17 mouse cellular contexts compared by ENCODE assay signal in the genomic region with DNA sequence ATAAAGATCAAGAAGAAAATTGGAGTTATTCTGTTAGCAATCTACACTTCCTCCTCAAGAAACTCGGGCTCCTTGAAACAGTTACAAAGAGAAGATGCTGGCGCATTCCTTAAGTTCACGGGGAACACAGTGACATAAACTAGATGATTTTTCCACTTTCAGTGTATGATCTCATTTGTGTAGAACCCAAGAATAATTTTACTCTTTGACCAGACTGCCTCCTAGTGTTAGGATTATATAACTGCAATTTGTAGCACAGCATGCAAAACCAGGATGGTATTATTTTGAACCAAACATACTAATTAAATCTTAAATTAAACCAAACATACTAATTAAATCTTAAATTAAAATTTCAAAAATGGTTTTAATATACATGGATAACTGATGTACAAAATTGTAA. TPM values are rescaled to one million over a fixed set of nuclear protein-coding genes. Genes with fewer than 3 reads are reported as not detected.
DNase-seq lines count a peak whose midpoint lies in the region; ATAC-seq and TF ChIP-seq lines count a peak whose summit lies in the region.
"Had no signal": no experiment of that assay in that cellular context is flagged by ENCODE, and none has a peak within 500 bp of the region (broad histone marks: within the 10 kb centered on the region; RNA-seq: fewer than 3 reads in every experiment).

No protein-coding gene starts in this region.

- H3K9me3 ChIP-seq in forebrain, postnatal 0 days (ENCODE audit: low read length), result no peaks in the 10 kb centered on the region
- no peaks in the 10 kb centered on the region for H3K9me3 ChIP-seq in forebrain, embryonic 12.5 days
- H3K9me3 ChIP-seq in kidney, embryonic 14.5 days (ENCODE audit: control insufficient read depth, low read length), result no peaks in the 10 kb centered on the region
- H3K9me3 ChIP-seq: lung, embryonic 15.5 days had no signal

- DNase-seq in forebrain, postnatal 0 days, result peak; percentile 13
- DNase-seq in lung, adult 2 months, result no peak
- DNase-seq in lung, adult 18-20 months, result no peak
- peak; percentile 48 for DNase-seq in retina, embryonic 14.5 days (ENCODE audit: low spot score)
- DNase-seq in spleen, adult 12 weeks (ENCODE audit: low spot score), result no peak
- DNase-seq: adrenal gland, postnatal 14 days; cerebellum, adult 8-10 months; heart, adult 11 months; right cerebral cortex, postnatal 14 days had no signal

- no peak overlapping the region for H3K27ac ChIP-seq in forebrain, postnatal 0 days (ENCODE audit: low read depth, low read length)
- H3K27ac ChIP-seq in forebrain, embryonic 12.5 days, result no peak overlapping the region
- no peak overlapping the region for H3K27ac ChIP-seq in kidney, embryonic 14.5 days (ENCODE audit: low read depth, low read length)
- H3K27ac ChIP-seq: lung, embryonic 15.5 days had no signal

- no peaks in the 10 kb centered on the region for H3K27me3 ChIP-seq in forebrain, postnatal 0 days (ENCODE audit: insufficient read depth, low read length)
- no peaks in the 10 kb centered on the region for H3K27me3 ChIP-seq in forebrain, embryonic 12.5 days
- no peaks in the 10 kb centered on the region for H3K27me3 ChIP-seq in kidney, embryonic 14.5 days (ENCODE audit: control insufficient read depth, insufficient read depth, low read length)
- H3K27me3 ChIP-seq: lung, embryonic 15.5 days had no signal

- no peak overlapping the region for H3K4me3 ChIP-seq in forebrain, postnatal 0 days (ENCODE audit: low read depth, low read length)
- no peak overlapping the region for H3K4me3 ChIP-seq in forebrain, embryonic 12.5 days (replicated peaks)
- H3K4me3 ChIP-seq in lung, adult 2 months (replicated peaks; ENCODE audit: extremely low read depth, low read depth, low read length), result no peak overlapping the region
- H3K4me3 ChIP-seq in kidney, embryonic 14.5 days (ENCODE audit: low read length), result no peak overlapping the region
- H3K4me3 ChIP-seq: lung, embryonic 15.5 days; myocyte had no signal

- ATAC-seq in forebrain, postnatal 0 days, result no peak
- ATAC-seq in forebrain, embryonic 12.5 days (ENCODE audit: low FRiP score), result no peak
- ATAC-seq in activated CD4-positive, CD25-positive, alpha-beta regulatory T cell, adult 4 months, result peak; percentile 52
- ATAC-seq in kidney, embryonic 14.5 days (ENCODE audit: low FRiP score, low TSS enrichment), result no peak

- no peaks in the 10 kb centered on the region for H3K4me1 ChIP-seq in forebrain, postnatal 0 days (ENCODE audit: insufficient read depth)
- no peaks in the 10 kb centered on the region for H3K4me1 ChIP-seq in forebrain, embryonic 12.5 days
- H3K4me1 ChIP-seq in lung, adult 2 months (ENCODE audit: control insufficient read depth, insufficient read depth, low read length), result no peaks in the 10 kb centered on the region
- no peaks in the 10 kb centered on the region for H3K4me1 ChIP-seq in kidney, embryonic 14.5 days (ENCODE audit: control insufficient read depth, insufficient read depth, low read length)
- H3K4me1 ChIP-seq: lung, embryonic 15.5 days had no signal

- 87% methylated on average over 3 of the region's 3 CpGs for WGBS in forebrain, postnatal 0 days
- WGBS in forebrain, embryonic 12.5 days, result 85% methylated on average over 3 of the region's 3 CpGs
- WGBS in lung, adult 2 months, result 77% methylated on average over 3 of the region's 3 CpGs
- WGBS in kidney, embryonic 14.5 days, result 90% methylated on average over 3 of the region's 3 CpGs

- no peak for TF ChIP-seq POLR2A in lung, adult 2 months (IDR thresholded peaks at IDR 0.05; ENCODE audit: borderline replicate concordance, extremely low read depth, low read depth, low read length)

- H3K9ac ChIP-seq in forebrain, postnatal 0 days, result no peak overlapping the region
- H3K9ac ChIP-seq in forebrain, embryonic 12.5 days, result no peak overlapping the region
- no peak overlapping the region for H3K9ac ChIP-seq in kidney, embryonic 14.5 days (ENCODE audit: low read depth, low read length)
- H3K9ac ChIP-seq: lung, embryonic 15.5 days had no signal

- TF ChIP-seq CTCF in forebrain, postnatal 0 days (IDR thresholded peaks at IDR 0.05; ENCODE audit: low read depth), result peak; percentile 56
- peak; percentile 14; the same call in 1 of the 2 replicates for TF ChIP-seq CTCF in lung, adult 2 months (IDR thresholded peaks at IDR 0.05; ENCODE audit: insufficient read depth, low read length)

- H3K36me3 ChIP-seq in forebrain, postnatal 0 days (ENCODE audit: insufficient read depth), result no peaks in the 10 kb centered on the region; the same call in 1 of the 2 replicates
- peaks cover 2% of the 10 kb centered on the region; the same call in 1 of the 2 replicates for H3K36me3 ChIP-seq in forebrain, embryonic 12.5 days (replicated peaks)
- H3K36me3 ChIP-seq in kidney, embryonic 14.5 days (ENCODE audit: control insufficient read depth, insufficient read depth, low read length), result peaks cover 13% of the 10 kb centered on the region

- no peak overlapping the region for H3K4me2 ChIP-seq in forebrain, postnatal 0 days (ENCODE audit: low read depth)
- no peak overlapping the region for H3K4me2 ChIP-seq in forebrain, embryonic 12.5 days
- H3K4me2 ChIP-seq in kidney, embryonic 14.5 days (replicated peaks; ENCODE audit: low read depth, low read length), result no peak overlapping the region
- H3K4me2 ChIP-seq: lung, embryonic 15.5 days had no signal

RNA-seq across cellular contexts. Expression of a gene that starts 19.7 kb away (rescaled TPM):
- 89.2 and 106 TPM in 2 replicates for total RNA-seq in forebrain, postnatal 0 days (2014; rRNA removed)
- polyA plus RNA-seq in forebrain, postnatal 0 days (2015; fragmentation: Nextera tagmentation; extraction: Ambion mirVana), result 84.4 and 124 TPM in 2 replicates
- polyA plus RNA-seq in forebrain, embryonic 12.5 days (2016; fragmentation: Nextera tagmentation; extraction: Ambion mirVana), result 193 TPM in 2 replicates
- polyA plus RNA-seq in lung, adult 2 months (2012; rRNA removed), result 38.7 and 59.8 TPM in 2 replicates
- polyA plus RNA-seq in activated CD4-positive, CD25-positive, alpha-beta regulatory T cell, adult 4 months (2017; shearing (Covaris generic)), result 100 to 1,000 TPM; 251 to 261 TPM
- polyA plus RNA-seq in kidney, embryonic 14.5 days (2014; fragmentation: Nextera tagmentation; extraction: Ambion mirVana), result 188 and 196 TPM in 2 replicates

RNA-seq across cellular contexts. Expression of a gene that starts 20.0 kb away (rescaled TPM):
- total RNA-seq in forebrain, postnatal 0 days (2014; rRNA removed), result 41.3 and 44.6 TPM in 2 replicates
- 45.3 and 54.7 TPM in 2 replicates for polyA plus RNA-seq in forebrain, postnatal 0 days (2015; fragmentation: Nextera tagmentation; extraction: Ambion mirVana)
- polyA plus RNA-seq in forebrain, embryonic 12.5 days (2016; fragmentation: Nextera tagmentation; extraction: Ambion mirVana), result 28.2 and 31.1 TPM in 2 replicates
- 5.7 and 6.5 TPM in 2 replicates for polyA plus RNA-seq in lung, adult 2 months (2012; rRNA removed)
- 10 to 100 TPM; 33.8 to 39.3 TPM for polyA plus RNA-seq in activated CD4-positive, CD25-positive, alpha-beta regulatory T cell, adult 4 months (2017; shearing (Covaris generic))
- 35.5 and 36.1 TPM in 2 replicates for polyA plus RNA-seq in kidney, embryonic 14.5 days (2014; fragmentation: Nextera tagmentation; extraction: Ambion mirVana)

RNA-seq across cellular contexts. Expression of a gene that starts 53.7 kb away (rescaled TPM):
- 0.90 TPM in 1 of 2 replicates, not detected in the other for total RNA-seq in forebrain, postnatal 0 days (2014; rRNA removed)
- not detected in 2 replicates for polyA plus RNA-seq in forebrain, postnatal 0 days (2015; fragmentation: Nextera tagmentation; extraction: Ambion mirVana)
- not detected in 2 replicates for polyA plus RNA-seq in forebrain, embryonic 12.5 days (2016; fragmentation: Nextera tagmentation; extraction: Ambion mirVana)
- not detected in 2 replicates for polyA plus RNA-seq in lung, adult 2 months (2012; rRNA removed)
- under 1 TPM in 1 of 2 experiments, not detected in 1; 0.26 TPM for polyA plus RNA-seq in activated CD4-positive, CD25-positive, alpha-beta regulatory T cell, adult 4 months (2017; shearing (Covaris generic))
- polyA plus RNA-seq in kidney, embryonic 14.5 days (2014; fragmentation: Nextera tagmentation; extraction: Ambion mirVana), result not detected in 2 replicates
- total RNA-seq: adrenal gland, postnatal 14 days; layer of hippocampus, postnatal 10 days had no signal
- polyA plus RNA-seq: intestine, embryonic 14.5 days; lung, embryonic 15.5 days; myocyte; testis, adult 2 months had no signal

Comparison
In these comparisons a context has a peak if more than half of its experiments do, and no peak if none do; other contexts are left out.
1. DNase-seq: peak in forebrain, postnatal 0 days (single experiment) and retina, embryonic 14.5 days (single experiment); none in lung, adult 2 months (single experiment), lung, adult 18-20 months (0 of 2) and spleen, adult 12 weeks (single experiment).